Mouse (Mus musculus): ENCODE measurements at regions not wholly inside any gene's neighbourhood (a gene's known extent, or its start where the extent isn't known, plus 50 kb on each side); places are given as distances from the start of the nearest gene placed in this dataset.

- Histone ChIP-seq H3K27ac (replicated peaks) (no peak overlapping the region; the same call in 1 of the 2 replicates), H3K27me3 (ENCODE audit: low read depth, poor library complexity, severe bottlenecking) (peaks cover 11% of the 10 kb centered on the region; the same call in 1 of the 2 replicates), H3K4me1 (peaks cover 20% of the 10 kb centered on the region), H3K36me3 (no peaks in the 10 kb centered on the region), H3K4me3 (no peak overlapping the region), H3K9me3 (replicated peaks) (peaks cover 5% of the 10 kb centered on the region; the same call in 1 of the 2 replicates)
- no peak for DNase-seq (ENCODE audit: low spot score)
- 29% methylated on average over 4 of the region's 4 CpGs for WGBS
Observed at GRCm38 (mm10) chr12:12778563-12779256, 163.0 kb downstream of the Mycn start.

- Histone ChIP-seq H3K36me3 (no peaks in the 10 kb centered on the region), H3K27me3 (ENCODE audit: low read depth, poor library complexity, severe bottlenecking) (peaks cover 3% of the 10 kb centered on the region; the same call in 1 of the 2 replicates), H3K4me1 (peaks cover 10% of the 10 kb centered on the region; the same call in 1 of the 2 replicates), H3K4me3 (no peak overlapping the region), H3K9me3 (replicated peaks) (peaks cover 5% of the 10 kb centered on the region; the same call in 1 of the 2 replicates), H3K27ac (replicated peaks) (no peak overlapping the region)
- 89% methylated on average over 8 of the region's 8 CpGs for WGBS
- DNase-seq (ENCODE audit: low spot score): no peak
Observed at GRCm38 (mm10) chr12:12777422-12777821, 164.3 kb downstream of the Mycn start.

- no peak for DNase-seq (ENCODE audit: low spot score)
- no peaks in the 10 kb centered on the region for H3K27me3 ChIP-seq (ENCODE audit: low read depth, poor library complexity, severe bottlenecking)
- peaks cover 3% of the 10 kb centered on the region; the same call in 1 of the 2 replicates for H3K9me3 ChIP-seq (replicated peaks)
- 85% methylated on average over 6 of the region's 6 CpGs for WGBS
- H3K4me1 ChIP-seq: peaks cover 10% of the 10 kb centered on the region; the same call in 1 of the 2 replicates
- no peak overlapping the region for H3K4me3 ChIP-seq
- no peaks in the 10 kb centered on the region for H3K36me3 ChIP-seq
- H3K27ac ChIP-seq (replicated peaks): no peak overlapping the region
Observed at GRCm38 (mm10) chr12:12776783-12777182, 164.9 kb downstream of the Mycn start.

- no peaks in the 10 kb centered on the region for H3K9me3 ChIP-seq (replicated peaks)
- 66% methylated on average over 4 of the region's 4 CpGs for WGBS
- no peak overlapping the region for H3K27ac ChIP-seq (replicated peaks)
- no peaks in the 10 kb centered on the region for H3K36me3 ChIP-seq
- DNase-seq (ENCODE audit: low spot score): no peak
- peaks cover 16% of the 10 kb centered on the region for H3K4me1 ChIP-seq
- H3K27me3 ChIP-seq (ENCODE audit: low read depth, poor library complexity, severe bottlenecking): no peaks in the 10 kb centered on the region
- no peak overlapping the region for H3K4me3 ChIP-seq
Observed at GRCm38 (mm10) chr12:12770970-12771369, 170.7 kb downstream of the Mycn start.

GRCm38 (mm10) chr12:12766510-12767304 lies 175.0 kb downstream of the Mycn start:
- H3K27ac ChIP-seq (replicated peaks): no peak overlapping the region

GRCm38 (mm10) chr12:12765490-12766058 lies 176.1 kb downstream of the Mycn start:
- H3K4me3 ChIP-seq: no peak overlapping the region
- H3K27me3 ChIP-seq (ENCODE audit: low read depth, poor library complexity, severe bottlenecking): 0 out of 2 replicates have a peak, but pooled peaks cover 8% of the 10 kb centered on the region
- no peak for DNase-seq (ENCODE audit: low spot score)
- WGBS: 72% methylated on average over 7 of the region's 7 CpGs
- H3K36me3 ChIP-seq: no peaks in the 10 kb centered on the region
- peak overlapping the region; percentile 50 for H3K27ac ChIP-seq (replicated peaks)
- peaks cover 19% of the 10 kb centered on the region for H3K4me1 ChIP-seq
- H3K9me3 ChIP-seq (replicated peaks): no peaks in the 10 kb centered on the region

More at GRCm38 (mm10) chr12:12766510-12767304, 175.0 kb downstream of the Mycn start:
- Histone ChIP-seq H3K27me3 (ENCODE audit: low read depth, poor library complexity, severe bottlenecking) (0 out of 2 replicates have a peak, but pooled peaks cover 8% of the 10 kb centered on the region), H3K4me1 (peaks cover 23% of the 10 kb centered on the region), H3K9me3 (replicated peaks) (no peaks in the 10 kb centered on the region), H3K4me3 (no peak overlapping the region), H3K36me3 (no peaks in the 10 kb centered on the region)
- no peak for DNase-seq (ENCODE audit: low spot score)
- 66% methylated on average over 11 of the region's 11 CpGs for WGBS

GRCm38 (mm10) chr12:12765055-12765454 lies 176.7 kb downstream of the Mycn start:
- H3K4me1 ChIP-seq: peaks cover 19% of the 10 kb centered on the region
- no peaks in the 10 kb centered on the region for H3K9me3 ChIP-seq (replicated peaks)
- WGBS: 87% methylated on average over 8 of the region's 8 CpGs
- DNase-seq (ENCODE audit: low spot score): no peak
- H3K4me3 ChIP-seq: no peak overlapping the region
- no peaks in the 10 kb centered on the region for H3K36me3 ChIP-seq
- peak overlapping the region; percentile 57 for H3K27ac ChIP-seq (replicated peaks)
- H3K27me3 ChIP-seq (ENCODE audit: low read depth, poor library complexity, severe bottlenecking): 0 out of 2 replicates have a peak, but pooled peaks cover 8% of the 10 kb centered on the region

GRCm38 (mm10) chr12:12764586-12764985 lies 177.1 kb downstream of the Mycn start:
- H3K27me3 ChIP-seq (ENCODE audit: low read depth, poor library complexity, severe bottlenecking): 0 out of 2 replicates have a peak, but pooled peaks cover 8% of the 10 kb centered on the region
- peak overlapping the region; percentile 57 for H3K27ac ChIP-seq (replicated peaks)
- no peak for DNase-seq (ENCODE audit: low spot score)
- no peaks in the 10 kb centered on the region for H3K9me3 ChIP-seq (replicated peaks)
- 87% methylated on average over 4 of the region's 4 CpGs for WGBS
- peaks cover 19% of the 10 kb centered on the region for H3K4me1 ChIP-seq
- H3K36me3 ChIP-seq: no peaks in the 10 kb centered on the region
- no peak overlapping the region for H3K4me3 ChIP-seq

- Histone ChIP-seq H3K4me3 (no peak overlapping the region), H3K27ac (replicated peaks) (no peak overlapping the region), H3K27me3 (ENCODE audit: low read depth, poor library complexity, severe bottlenecking) (0 out of 2 replicates have a peak, but pooled peaks cover 12% of the 10 kb centered on the region)
Observed at GRCm38 (mm10) chr12:12756301-12756948, 185.3 kb downstream of the Mycn start.

GRCm38 (mm10) chr12:12753849-12754248 lies 187.9 kb downstream of the Mycn start:
- peak overlapping the region; percentile 49; the same call in 1 of the 2 replicates for H3K27ac ChIP-seq (replicated peaks)
- 10% methylated on average over 9 of the region's 9 CpGs for WGBS
- peaks cover 15% of the 10 kb centered on the region for H3K4me1 ChIP-seq
- H3K27me3 ChIP-seq (ENCODE audit: low read depth, poor library complexity, severe bottlenecking): peaks cover 16% of the 10 kb centered on the region; the same call in 1 of the 2 replicates
- peak; percentile 34 for DNase-seq (ENCODE audit: low spot score)
- H3K36me3 ChIP-seq: no peaks in the 10 kb centered on the region
- H3K4me3 ChIP-seq: no peak overlapping the region
- no peaks in the 10 kb centered on the region for H3K9me3 ChIP-seq (replicated peaks)

More at GRCm38 (mm10) chr12:12756301-12756948, 185.3 kb downstream of the Mycn start:
- H3K36me3 ChIP-seq: no peaks in the 10 kb centered on the region
- H3K9me3 ChIP-seq (replicated peaks): no peaks in the 10 kb centered on the region
- 84% methylated on average over 2 of the region's 2 CpGs for WGBS
- DNase-seq (ENCODE audit: low spot score): no peak
- peaks cover 15% of the 10 kb centered on the region for H3K4me1 ChIP-seq

- DNase-seq (ENCODE audit: low spot score): no peak
- no peak overlapping the region for H3K4me3 ChIP-seq
- no peaks in the 10 kb centered on the region for H3K36me3 ChIP-seq
- H3K9me3 ChIP-seq (replicated peaks): no peaks in the 10 kb centered on the region
- H3K4me1 ChIP-seq: peaks cover 19% of the 10 kb centered on the region
- 91% methylated on average over 10 of the region's 10 CpGs for WGBS
- H3K27ac ChIP-seq (replicated peaks): no peak overlapping the region
- peaks cover 16% of the 10 kb centered on the region; the same call in 1 of the 2 replicates for H3K27me3 ChIP-seq (ENCODE audit: low read depth, poor library complexity, severe bottlenecking)
Observed at GRCm38 (mm10) chr12:12751670-12752426, 189.9 kb downstream of the Mycn start.

All from midbrain, embryonic 10.5 days (tissue).